Mouse (Mus musculus) forebrain, postnatal 0 days (tissue): ENCODE data around the gene Klhdc8a. TPM values are rescaled to one million over a fixed set of nuclear protein-coding genes. Genes with fewer than 3 reads are reported as not detected.

Source experiments
- ATAC-seq: fragments of 200-750 bp; cut with Nextera tagmentation; 2 replicates; pipeline ENCODE4 v1.8.0; 2017; ENCODE audit warnings: mild to moderate bottlenecking, moderate library complexity
- DNase-seq: peaks from one replicate; pipeline ENCODE4 v3.0.0-alpha.2; 2015
- H3K27ac ChIP-seq: fragments of 300-500 bp; sonication (generic); 2 replicates; pipeline ENCODE4 v1.5.1; 2014; ENCODE audit warnings: low read depth, mild to moderate bottlenecking, antibody characterized with exemption, low read length, moderate library complexity, mixed read lengths
- H3K27me3 ChIP-seq: fragments of 300-500 bp; sonication (generic); 2 replicates; pipeline ENCODE4 v1.6.1; 2014; ENCODE audit warnings: mild to moderate bottlenecking, low read length, mixed read lengths; ENCODE audit not compliant: insufficient read depth
- H3K36me3 ChIP-seq: fragments of 300-500 bp; sonication (generic); 2 replicates; pipeline ENCODE4 v1.6.1; 2014; ENCODE audit warnings: mild to moderate bottlenecking, moderate library complexity; ENCODE audit not compliant: insufficient read depth
- H3K4me1 ChIP-seq: fragments of 300-500 bp; sonication (generic); 2 replicates; pipeline ENCODE4 v1.6.1; 2014; ENCODE audit warnings: antibody characterized with exemption; ENCODE audit not compliant: insufficient read depth
- H3K4me2 ChIP-seq: fragments of 300-500 bp; sonication (generic); 2 replicates; pipeline ENCODE4 v1.6.1; 2014; ENCODE audit warnings: low read depth, mild to moderate bottlenecking, moderate library complexity
- H3K4me3 ChIP-seq: fragments of 300-500 bp; sonication (generic); 2 replicates; pipeline ENCODE4 v1.5.1; 2014; ENCODE audit warnings: low read depth, low read length, mixed read lengths
- H3K9ac ChIP-seq: fragments of 300-500 bp; sonication (generic); 2 replicates; pipeline ENCODE4 v1.6.1; 2014; ENCODE audit warnings: mild to moderate bottlenecking
- H3K9me3 ChIP-seq: fragments of 300-500 bp; sonication (generic); 2 replicates; pipeline ENCODE4 v1.6.1; 2016; ENCODE audit warnings: low read length
- CTCF ChIP-seq: sonication (generic); IDR thresholded peaks from 2 replicates; pipeline ENCODE4 v1.5.1; 2016; ENCODE audit warnings: antibody characterized with exemption, control low read depth, low read depth
- WGBS: fragments of 180-500 bp; shearing (Covaris S2); extraction: QIAGEN DNeasy Blood & Tissue Kit; methylation state at CpG from one replicate; pipeline ENCODE4 v1.1.7; 2014; 5-methylcytosine and 5-hydroxymethylcytosine counted together
- polyA plus RNA-seq: library from polyadenylated mRNA; unstranded; fragments of >200 nt; fragmentation: Nextera tagmentation; extraction: Ambion mirVana; gene quantifications from 2 replicates; pipeline ENCODE4 v1.2.1, GENCODE M21; 2015
- total RNA-seq: library from RNA; depleted of rRNA; stranded (reverse); fragments of >200 nt; gene quantifications from 2 replicates; pipeline ENCODE4 v1.2.3, GENCODE M21; 2014

Gene Klhdc8a
- total and polyA plus RNA-seq, 2 experiments from 2014 or later = 6.3 to 11.2 TPM

GRCm38 (mm10) chr1:132290921-132291675 is 7.3 kb upstream of the Klhdc8a start:
- Histone ChIP-seq H3K4me3 (no peak overlapping the region), H3K9ac (no peak overlapping the region), H3K9me3 (no peaks in the 10 kb centered on the region), H3K27me3 (no peaks in the 10 kb centered on the region), H3K4me1 (peaks cover 8% of the 10 kb centered on the region), H3K36me3 (no peaks in the 10 kb centered on the region), H3K4me2 (no peak overlapping the region), H3K27ac (no peak overlapping the region)
- TF ChIP-seq CTCF = 0 out of 2 replicates have a peak, but pooled peaks have one; percentile 12
- DNase-seq (peak; percentile 35), ATAC-seq (peak; percentile 32)
- WGBS = 25% methylated on average over 11 of the region's 11 CpGs

GRCm38 (mm10) chr1:132291706-132292105 is 6.7 kb upstream of the Klhdc8a start:
- ATAC-seq = no peak; the same call in 1 of the 2 replicates
- WGBS = 15% methylated on average over 4 of the region's 4 CpGs
- H3K4me1 ChIP-seq = peaks cover 10% of the 10 kb centered on the region

GRCm38 (mm10) chr1:132292318-132293129 is 5.9 kb upstream of the Klhdc8a start:
- WGBS = 24% methylated on average over 21 of the region's 21 CpGs
- ATAC-seq = no peak
- Histone ChIP-seq H3K4me2 (no peak overlapping the region), H3K27me3 (no peaks in the 10 kb centered on the region), H3K36me3 (no peaks in the 10 kb centered on the region), H3K9me3 (no peaks in the 10 kb centered on the region), H3K4me3 (no peak overlapping the region), H3K27ac (no peak overlapping the region), H3K9ac (no peak overlapping the region), H3K4me1 (peaks cover 10% of the 10 kb centered on the region)
- 0 out of 2 replicates have a peak, but pooled peaks have one; percentile 28 for TF ChIP-seq CTCF
- DNase-seq = peak; percentile 34

More at GRCm38 (mm10) chr1:132291706-132292105, 6.7 kb upstream of the Klhdc8a start:
- no peak for DNase-seq
- Histone ChIP-seq H3K9me3 (no peaks in the 10 kb centered on the region), H3K27ac (no peak overlapping the region), H3K4me2 (no peak overlapping the region), H3K27me3 (no peaks in the 10 kb centered on the region), H3K9ac (no peak overlapping the region), H3K4me3 (no peak overlapping the region), H3K36me3 (no peaks in the 10 kb centered on the region)
- TF ChIP-seq CTCF = no peak

- H3K27ac ChIP-seq = no peak overlapping the region
- DNase-seq (no peak), ATAC-seq (peak; percentile 29; the same call in 1 of the 2 replicates)
- H3K4me3 ChIP-seq = no peak overlapping the region
- no peaks in the 10 kb centered on the region for H3K9me3 ChIP-seq
- peaks cover 19% of the 10 kb centered on the region for H3K4me1 ChIP-seq
- TF ChIP-seq CTCF = no peak
- no peak overlapping the region for H3K4me2 ChIP-seq
- 59% methylated on average over 7 of the region's 7 CpGs for WGBS
- H3K9ac ChIP-seq = no peak overlapping the region
- no peaks in the 10 kb centered on the region; the same call in 1 of the 2 replicates for H3K27me3 ChIP-seq
- no peaks in the 10 kb centered on the region for H3K36me3 ChIP-seq
Observed at GRCm38 (mm10) chr1:132295506-132295905, 2.9 kb upstream of the Klhdc8a start.

GRCm38 (mm10) chr1:132296051-132296450 is 2.4 kb upstream of the Klhdc8a start:
- Histone ChIP-seq H3K4me2 (no peak overlapping the region), H3K4me1 (peaks cover 19% of the 10 kb centered on the region), H3K27me3 (no peaks in the 10 kb centered on the region; the same call in 1 of the 2 replicates), H3K9ac (no peak overlapping the region), H3K4me3 (no peak overlapping the region), H3K9me3 (no peaks in the 10 kb centered on the region), H3K36me3 (no peaks in the 10 kb centered on the region), H3K27ac (no peak overlapping the region)
- WGBS = 52% methylated on average over 3 of the region's 3 CpGs
- ATAC-seq = no peak
- TF ChIP-seq CTCF = no peak
- no peak for DNase-seq

GRCm38 (mm10) chr1:132298801-132299464 is 507 bp downstream of the Klhdc8a start:
- H3K9me3 ChIP-seq = no peaks in the 10 kb centered on the region
- ATAC-seq = peak; percentile 76
- peak; percentile 62 for DNase-seq
- TF ChIP-seq CTCF = no peak
- H3K4me2 ChIP-seq = peak overlapping the region; percentile 100
- 1% methylated on average over 55 of the region's 71 CpGs for WGBS
- no peaks in the 10 kb centered on the region; the same call in 1 of the 2 replicates for H3K27me3 ChIP-seq
- peak overlapping the region; percentile 66 for H3K27ac ChIP-seq
- H3K36me3 ChIP-seq = no peaks in the 10 kb centered on the region
- H3K4me1 ChIP-seq = peaks cover 16% of the 10 kb centered on the region
- peak overlapping the region; percentile 76 for H3K9ac ChIP-seq
- peak overlapping the region; percentile 54 for H3K4me3 ChIP-seq
